In the genomic region with DNA sequence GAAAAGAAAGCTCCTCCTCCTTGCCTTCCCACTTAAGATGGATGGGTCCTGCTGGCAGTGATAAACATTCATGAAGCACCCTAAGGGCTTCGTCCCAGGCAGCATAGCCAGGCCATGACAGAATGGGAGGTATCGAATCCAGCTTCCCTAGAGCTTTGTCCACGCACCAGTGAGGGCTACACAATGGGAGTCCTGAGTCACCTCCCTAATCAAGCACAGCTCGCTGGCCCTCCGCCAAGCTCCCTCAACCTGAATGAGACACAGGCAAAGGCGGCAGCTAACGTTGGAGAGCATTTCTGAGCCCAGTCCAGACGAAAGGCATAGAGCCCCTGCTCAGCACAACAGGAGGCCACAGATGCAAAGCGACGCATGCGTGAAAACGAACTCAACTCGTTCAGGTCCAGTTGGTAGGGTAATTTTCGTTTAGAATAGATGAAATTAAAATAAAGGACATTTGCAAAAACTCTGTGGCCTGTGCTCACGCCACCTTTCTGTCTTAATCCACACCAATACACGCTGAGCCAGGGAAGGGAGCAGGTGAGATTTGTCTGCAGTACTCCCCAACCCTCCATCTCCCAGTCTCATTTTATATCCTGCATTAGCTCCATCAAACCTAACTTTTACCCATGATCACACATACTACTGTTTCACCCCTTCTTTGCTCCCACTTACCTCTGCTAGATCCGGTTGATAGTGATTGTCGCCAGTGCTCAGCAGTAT, we compare ENCODE assay signal across 8 mouse cellular contexts.
DNase-seq lines count a peak whose midpoint lies in the region; ATAC-seq lines count a peak whose summit lies in the region.

No protein-coding gene starts in this region.

- no peaks in the 10 kb centered on the region for H3K36me3 ChIP-seq in embryonic facial prominence, embryonic 13.5 days
- no peaks in the 10 kb centered on the region for H3K36me3 ChIP-seq in limb, embryonic 12.5 days
- H3K36me3 ChIP-seq in neural tube, embryonic 12.5 days, result no peaks in the 10 kb centered on the region

- peak overlapping the region; percentile 20 for H3K4me3 ChIP-seq in embryonic facial prominence, embryonic 13.5 days
- no peak overlapping the region for H3K4me3 ChIP-seq in limb, embryonic 12.5 days (replicated peaks)
- H3K4me3 ChIP-seq in neural tube, embryonic 12.5 days, result no peak overlapping the region

- no peaks in the 10 kb centered on the region for H3K27me3 ChIP-seq in embryonic facial prominence, embryonic 13.5 days
- H3K27me3 ChIP-seq in limb, embryonic 12.5 days, result no peaks in the 10 kb centered on the region
- no peaks in the 10 kb centered on the region for H3K27me3 ChIP-seq in neural tube, embryonic 12.5 days (replicated peaks)

- peak; percentile 34 for DNase-seq in R1 (ENCODE audit: low read depth, low spot score)
- DNase-seq in adrenal gland, postnatal 25 days, result peak; percentile 78
- peak; percentile 79 to 81 for DNase-seq in heart, postnatal 10 days
- DNase-seq in yolk sac, embryonic 10.5 days (ENCODE audit: low spot score), result no peak

- intact Hi-C loops in heart, postnatal 10 days (cut with DNase I), result no loop called here

- ATAC-seq in embryonic facial prominence, embryonic 13.5 days (ENCODE audit: insufficient number of reproducible peaks, insufficient read depth, low FRiP score, low TSS enrichment, low read depth), result 0 out of 2 replicates have a peak, but pooled peaks have one; percentile 37
- ATAC-seq in limb, embryonic 12.5 days (ENCODE audit: insufficient number of reproducible peaks, insufficient read depth, low FRiP score, low TSS enrichment, low read depth), result peak; percentile 47; the same call in 1 of the 2 replicates
- peak; percentile 89 for ATAC-seq in neural tube, embryonic 12.5 days (ENCODE audit: low FRiP score, low read depth)
- ATAC-seq in erythroblast, adult 5-6 weeks (replicated peaks; ENCODE audit: low FRiP score, poor library complexity, severe bottlenecking), result no peak

- H3K4me2 ChIP-seq in embryonic facial prominence, embryonic 13.5 days, result peak overlapping the region; percentile 46
- peak overlapping the region; percentile 40 for H3K4me2 ChIP-seq in limb, embryonic 12.5 days
- H3K4me2 ChIP-seq in neural tube, embryonic 12.5 days (replicated peaks), result peak overlapping the region; percentile 41

- no peaks in the 10 kb centered on the region for H3K9me3 ChIP-seq in embryonic facial prominence, embryonic 13.5 days
- H3K9me3 ChIP-seq in limb, embryonic 12.5 days, result no peaks in the 10 kb centered on the region
- H3K9me3 ChIP-seq in neural tube, embryonic 12.5 days, result no peaks in the 10 kb centered on the region

- peak overlapping the region; percentile 39; the same call in 1 of the 2 replicates for H3K27ac ChIP-seq in embryonic facial prominence, embryonic 13.5 days
- 0 out of 2 replicates have a peak overlapping the region, but pooled peaks have one; percentile 12 for H3K27ac ChIP-seq in limb, embryonic 12.5 days
- H3K27ac ChIP-seq in neural tube, embryonic 12.5 days, result no peak overlapping the region

- WGBS in embryonic facial prominence, embryonic 13.5 days, result 26% methylated on average over 18 of the region's 18 CpGs
- WGBS in limb, embryonic 12.5 days, result 33% methylated on average over 18 of the region's 18 CpGs
- 25% methylated on average over 18 of the region's 18 CpGs for whole genome bisulfite sequencing in neural tube, embryonic 12.5 days

- peaks cover 10% of the 10 kb centered on the region for H3K4me1 ChIP-seq in embryonic facial prominence, embryonic 13.5 days
- H3K4me1 ChIP-seq in limb, embryonic 12.5 days (replicated peaks), result peaks cover 6% of the 10 kb centered on the region
- peaks cover 7% of the 10 kb centered on the region for H3K4me1 ChIP-seq in neural tube, embryonic 12.5 days

- H3K9ac ChIP-seq in embryonic facial prominence, embryonic 13.5 days, result peak overlapping the region; percentile 32; the same call in 1 of the 2 replicates
- peak overlapping the region; percentile 40; the same call in 1 of the 2 replicates for H3K9ac ChIP-seq in limb, embryonic 12.5 days (replicated peaks)
- H3K9ac ChIP-seq in neural tube, embryonic 12.5 days, result no peak overlapping the region
